Mouse (Mus musculus) heart, postnatal 0 days (tissue): ENCODE results near the gene Fgfr2.

ENCODE experiments used
- CTCF ChIP-seq: IDR thresholded peaks from 2 replicates; pipeline ENCODE4 v1.5.1; 2016; ENCODE audit warnings: antibody characterized with exemption, control low read depth, low read depth
- EP300 ChIP-seq: IDR thresholded peaks from 2 replicates; pipeline ENCODE4 v1.6.1; 2016; ENCODE audit warnings: antibody characterized with exemption, low read depth

DNA sequence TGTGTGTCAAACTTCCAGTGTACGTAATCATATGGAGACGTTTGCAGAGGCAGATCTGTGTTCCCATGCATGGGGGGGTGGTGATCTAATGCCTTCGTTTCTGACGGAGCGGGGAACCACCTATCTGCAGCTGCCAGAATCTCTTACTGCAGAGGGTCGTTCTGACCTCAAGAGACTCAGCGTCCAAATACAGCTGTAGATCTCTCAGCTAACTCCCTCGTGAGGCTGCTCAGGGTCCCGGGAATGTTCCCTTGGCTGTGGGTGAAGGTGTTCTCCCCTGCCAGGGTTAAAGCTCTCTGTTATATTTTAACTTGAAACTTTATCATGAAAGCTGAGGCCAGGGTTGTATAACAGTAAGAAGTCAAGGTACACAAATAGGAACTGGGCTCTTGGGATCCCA lies 2414.2 kb downstream of the Fgfr2 start:
- TF ChIP-seq CTCF, result no peak
- no peak for TF ChIP-seq EP300
